Mouse (Mus musculus) bone marrow, adult 2 months (tissue): ENCODE measurements around the gene Slc47a1. TPM values are rescaled to one million over a fixed set of nuclear protein-coding genes. Genes with fewer than 3 reads are reported as not detected.

ENCODE experiments used
- H3K27ac ChIP-seq: fragments of 200-500 bp; 2 replicates; pipeline ENCODE4 v1.5.1; 2012; ENCODE audit warnings: low read depth, mild to moderate bottlenecking, control low read depth, inconsistent platforms, low read length; ENCODE audit not compliant: control insufficient read depth, poor library complexity, insufficient read depth
- H3K4me1 ChIP-seq: fragments of 200-500 bp; 2 replicates; pipeline ENCODE4 v1.6.1; 2011; ENCODE audit warnings: low read length; ENCODE audit not compliant: control insufficient read depth, insufficient read depth
- H3K4me3 ChIP-seq: fragments of 200-500 bp; replicated peaks from 2 replicates; pipeline ENCODE3; 2011; ENCODE audit warnings: mild to moderate bottlenecking, low read depth, low read length, control low read depth; ENCODE audit not compliant: control insufficient read depth
- CTCF ChIP-seq: fragments of 200-500 bp; IDR thresholded peaks from 2 replicates; pipeline ENCODE4 v1.5.1; 2011; ENCODE audit warnings: low read length, control low read depth; ENCODE audit not compliant: control insufficient read depth, insufficient read depth
- POLR2A ChIP-seq: fragments of 200-500 bp; IDR thresholded peaks from 2 replicates; pipeline ENCODE4 v1.6.1; 2011; ENCODE audit warnings: low read depth, mild to moderate bottlenecking, control low read depth, low read length, borderline replicate concordance; ENCODE audit not compliant: control insufficient read depth
- WGBS: fragments of 180-500 bp; shearing (Covaris S2); methylation state at CpG from one replicate; pipeline ENCODE4 v1.1.7; 2018; 5-methylcytosine and 5-hydroxymethylcytosine counted together
- polyA plus RNA-seq: library from polyadenylated mRNA; stranded (reverse); fragments of >200 nt; gene quantifications from 2 replicates; pipeline ENCODE4 v1.2.4, GENCODE M21; 2011; ENCODE audit warnings: low replicate concordance; ENCODE audit not compliant: missing spikeins, insufficient read depth, insufficient read length

Slc47a1 gene
- polyA plus RNA-seq, 1 experiment = not detected

- no peak overlapping the region for H3K4me3 ChIP-seq
- H3K4me1 ChIP-seq = no peaks in the 10 kb centered on the region
- WGBS = 63% methylated on average over 8 of the region's 8 CpGs
- no peak for TF ChIP-seq CTCF
- TF ChIP-seq POLR2A = no peak
- H3K27ac ChIP-seq = no peak overlapping the region
Measured at GRCm38 (mm10) chr11:61346133-61346532, 32.0 kb downstream of the Slc47a1 start.

- Histone ChIP-seq H3K27ac (no peak within 1 kb of the TSS), H3K4me3 (no peak within 1 kb of the TSS), H3K4me1 (no peaks in the 10 kb centered on the region)
- TF ChIP-seq CTCF (no peak), POLR2A (no peak)
- 6% methylated on average over 61 of the region's 61 CpGs for WGBS
Measured at GRCm38 (mm10) chr11:61342505-61343420, 35.4 kb downstream of the Slc47a1 start, which contains the start of gene Slc47a2. Gene Slc47a2 (minus strand): TSS chr11:61342860.

GRCm38 (mm10) chr11:61341971-61342370, 36.2 kb downstream of the Slc47a1 start:
- WGBS = 31% methylated on average over 10 of the region's 10 CpGs
- Histone ChIP-seq H3K4me1 (no peaks in the 10 kb centered on the region), H3K27ac (no peak overlapping the region), H3K4me3 (no peak overlapping the region)
- TF ChIP-seq POLR2A = no peak
- no peak for TF ChIP-seq CTCF

- no peak overlapping the region for H3K4me3 ChIP-seq
- no peak overlapping the region for H3K27ac ChIP-seq
- 75% methylated on average over 4 of the region's 4 CpGs for WGBS
- no peaks in the 10 kb centered on the region for H3K4me1 ChIP-seq
- TF ChIP-seq CTCF = no peak
- no peak for TF ChIP-seq POLR2A
Measured at GRCm38 (mm10) chr11:61341233-61341632, 36.9 kb downstream of the Slc47a1 start.

- H3K27ac ChIP-seq = no peak overlapping the region
- H3K4me1 ChIP-seq = no peaks in the 10 kb centered on the region
- WGBS = 31% methylated on average over 4 of the region's 4 CpGs
- H3K4me3 ChIP-seq = no peak overlapping the region
- no peak for TF ChIP-seq CTCF
Measured at GRCm38 (mm10) chr11:61340374-61340773, 37.8 kb downstream of the Slc47a1 start.

- no peaks in the 10 kb centered on the region for H3K4me1 ChIP-seq
- WGBS = 72% methylated on average over 10 of the region's 10 CpGs
- H3K27ac ChIP-seq = no peak overlapping the region
- H3K4me3 ChIP-seq = no peak overlapping the region
- no peak for TF ChIP-seq CTCF
Measured at GRCm38 (mm10) chr11:61337586-61337985, 40.6 kb downstream of the Slc47a1 start.

GRCm38 (mm10) chr11:61320904-61321687, 57.0 kb downstream of the Slc47a1 start:
- WGBS = 64% methylated on average over 10 of the region's 10 CpGs
- Histone ChIP-seq H3K27ac (no peak overlapping the region), H3K4me3 (no peak overlapping the region), H3K4me1 (no peaks in the 10 kb centered on the region)
- TF ChIP-seq CTCF = no peak

- Histone ChIP-seq H3K27ac (no peak overlapping the region), H3K4me3 (no peak overlapping the region), H3K4me1 (no peaks in the 10 kb centered on the region)
- WGBS = 52% methylated on average over 3 of the region's 3 CpGs
- no peak for TF ChIP-seq POLR2A
- TF ChIP-seq CTCF = no peak
Measured at GRCm38 (mm10) chr11:61319923-61320567, 58.1 kb downstream of the Slc47a1 start.
